Mouse (Mus musculus) CH12.LX (cell line): Measurements from ENCODE around the gene C5ar1. TPM values are rescaled to one million over a fixed set of nuclear protein-coding genes. Genes with fewer than 3 reads are reported as not detected.
"Not testable (repeated sequence)": the region's sequence is repeated elsewhere in the genome, so short reads cannot be mapped to it uniquely, and the experiment has no call there.

Source experiments
- DNase-seq: peaks from one replicate; pipeline ENCODE4 v3.0.0-alpha.2; 2013; ENCODE audit errors: extremely low read depth
- H3K27ac ChIP-seq: 2 replicates; pipeline ENCODE4 v1.5.1; 2012; ENCODE audit warnings: low read depth, mild to moderate bottlenecking, control low read depth, moderate library complexity; ENCODE audit not compliant: insufficient read depth
- H3K27me3 ChIP-seq: replicated peaks from 2 replicates; pipeline ENCODE3; 2012; ENCODE audit warnings: inconsistent platforms
- H3K36me3 ChIP-seq, 2 experiments: replicated peaks in 1 of 2; 2 replicates each; pipeline versions ENCODE3 to v1.6.1; 2012; ENCODE audit warnings: inconsistent platforms in 1 of 2, low read length in 1 of 2, mild to moderate bottlenecking in 1 of 2, mixed read lengths in 1 of 2, moderate library complexity in 1 of 2; ENCODE audit not compliant: control insufficient read depth in 1 of 2, insufficient read depth in 1 of 2
- H3K4me1 ChIP-seq, 2 experiments: 2 replicates each; pipeline ENCODE4 v1.6.1; 2012; ENCODE audit warnings: inconsistent platforms in 1 of 2, moderate library complexity in 1 of 2; ENCODE audit not compliant: insufficient read depth in 2 of 2, control insufficient read depth in 1 of 2
- H3K4me2 ChIP-seq: 2 replicates; pipeline ENCODE4 v1.6.1; 2012; ENCODE audit warnings: low read depth, mild to moderate bottlenecking, control low read depth; ENCODE audit not compliant: poor library complexity, insufficient read depth, severe bottlenecking
- H3K4me3 ChIP-seq, 3 experiments: fragments of 150-350 bp in 1 of 3; sonication (generic) in 1 of 3; replicated peaks in 1 of 3; 2 replicates each; pipeline versions ENCODE3 to v1.5.1; 2011 to 2012; ENCODE audit warnings: low read depth in 2 of 3, low read length in 2 of 3, mild to moderate bottlenecking in 2 of 3, moderate library complexity in 2 of 3, control low read depth in 1 of 3, improper control_type of control experiment in 1 of 3, inconsistent platforms in 1 of 3, mixed read lengths in 1 of 3; ENCODE audit not compliant: poor library complexity in 1 of 3
- H3K79me2 ChIP-seq: replicated peaks from 2 replicates; pipeline ENCODE4 v1.6.1; 2012; ENCODE audit warnings: mild to moderate bottlenecking, moderate library complexity; ENCODE audit not compliant: control insufficient read depth, poor library complexity, insufficient read depth, severe bottlenecking; ENCODE audit errors: extremely low read depth
- H3K9ac ChIP-seq: 2 replicates; pipeline ENCODE4 v1.6.1; 2012; ENCODE audit warnings: low read depth, mild to moderate bottlenecking, control low read depth, moderate library complexity; ENCODE audit not compliant: insufficient read depth
- H3K9me3 ChIP-seq: replicated peaks from 2 replicates; pipeline ENCODE3; 2012; ENCODE audit warnings: low read length, inconsistent platforms, mixed read lengths
- BHLHE40 ChIP-seq: IDR thresholded peaks from 2 replicates; pipeline ENCODE4 v1.6.1; 2011; ENCODE audit warnings: mild to moderate bottlenecking, low read depth, low read length, improper control_type of control experiment
- CHD2 ChIP-seq: IDR thresholded peaks from 2 replicates; pipeline ENCODE4 v1.6.1; 2011; ENCODE audit warnings: low read length, improper control_type of control experiment
- CTCF ChIP-seq, 2 experiments: IDR thresholded peaks in 1 of 2; conservative IDR thresholded peaks in 1 of 2; 2 replicates each; pipeline ENCODE4 v1.5.1; 2011 to 2012; ENCODE audit warnings: low read depth in 2 of 2, low read length in 2 of 2, improper control_type of control experiment in 1 of 2, inconsistent platforms in 1 of 2, mild to moderate bottlenecking in 1 of 2, moderate library complexity in 1 of 2
- ELF1 ChIP-seq: IDR thresholded peaks from 2 replicates; pipeline ENCODE4 v1.6.1; 2014; ENCODE audit warnings: low read depth, mild to moderate bottlenecking, inconsistent platforms, low read length, improper control_type of control experiment
- EP300 ChIP-seq: IDR thresholded peaks from 2 replicates; pipeline ENCODE4 v1.6.1; 2011; ENCODE audit warnings: low read length, improper control_type of control experiment
- ETS1 ChIP-seq: conservative IDR thresholded peaks from 2 replicates; pipeline ENCODE4 v1.6.1; 2012; ENCODE audit warnings: low read depth, mild to moderate bottlenecking, inconsistent platforms, low read length, improper control_type of control experiment, moderate library complexity
- HCFC1 ChIP-seq: IDR thresholded peaks from 2 replicates; pipeline ENCODE4 v1.6.1; 2012; ENCODE audit warnings: low read depth, mild to moderate bottlenecking, inconsistent platforms, low read length, improper control_type of control experiment
- IRF4 ChIP-seq: IDR thresholded peaks from 2 replicates; pipeline ENCODE4 v1.6.1; 2014; ENCODE audit warnings: low read depth, mild to moderate bottlenecking, inconsistent platforms, low read length, improper control_type of control experiment
- JUND ChIP-seq: conservative IDR thresholded peaks from 2 replicates; pipeline ENCODE4 v1.6.1; 2011; ENCODE audit warnings: low read depth, low read length, improper control_type of control experiment
- KAT2A ChIP-seq: IDR thresholded peaks from 2 replicates; pipeline ENCODE4 v1.6.1; 2012; ENCODE audit warnings: low read length, improper control_type of control experiment, inconsistent platforms; ENCODE audit not compliant: insufficient replicate concordance
- MAFK ChIP-seq: IDR thresholded peaks from 2 replicates; pipeline ENCODE4 v1.6.1; 2011; ENCODE audit warnings: low read length, improper control_type of control experiment; ENCODE audit not compliant: insufficient replicate concordance
- MEF2A ChIP-seq: IDR thresholded peaks from 2 replicates; pipeline ENCODE4 v1.6.1; 2014; ENCODE audit warnings: low read depth, mild to moderate bottlenecking, inconsistent platforms, low read length, improper control_type of control experiment, borderline replicate concordance
- NRF1 ChIP-seq: IDR thresholded peaks from 2 replicates; pipeline ENCODE4 v1.6.1; 2014; ENCODE audit warnings: low read depth, mild to moderate bottlenecking, inconsistent platforms, low read length, improper control_type of control experiment, moderate library complexity
- POLR2A ChIP-seq: IDR thresholded peaks from 2 replicates; pipeline ENCODE4 v1.6.1; 2011; ENCODE audit warnings: low read depth, mild to moderate bottlenecking, improper control_type of control experiment, low read length
- RAD21 ChIP-seq: IDR thresholded peaks from 2 replicates; pipeline ENCODE4 v1.6.1; 2011; ENCODE audit warnings: low read depth, mild to moderate bottlenecking, low read length, improper control_type of control experiment, moderate library complexity
- SMC3 ChIP-seq: IDR thresholded peaks from 2 replicates; pipeline ENCODE4 v1.6.1; 2011; ENCODE audit warnings: low read depth, low read length, improper control_type of control experiment
- TBP ChIP-seq: conservative IDR thresholded peaks from 2 replicates; pipeline ENCODE4 v1.6.1; 2011; ENCODE audit warnings: low read depth, low read length, improper control_type of control experiment
- TCF12 ChIP-seq: IDR thresholded peaks from 2 replicates; pipeline ENCODE4 v1.6.1; 2014; ENCODE audit warnings: low read depth, mild to moderate bottlenecking, inconsistent platforms, low read length, improper control_type of control experiment
- UBTF ChIP-seq: IDR thresholded peaks from 2 replicates; pipeline ENCODE4 v1.6.1; 2012; ENCODE audit warnings: low read depth, mild to moderate bottlenecking, inconsistent platforms, low read length, improper control_type of control experiment, moderate library complexity
- ZKSCAN1 ChIP-seq: IDR thresholded peaks from 2 replicates; pipeline ENCODE4 v1.6.1; 2012; ENCODE audit warnings: low read depth, inconsistent platforms, low read length, improper control_type of control experiment, borderline replicate concordance
- dilution Hi-C: fragments of 300-500 bp; cut with MboI; formaldehyde crosslinking; loops from 2 replicates; pipeline ENCODE4 v1.14.3; 2020; ENCODE audit warnings: low sequenced_read_pairs; ENCODE audit not compliant: extremely low pct_unique_long_range_greater_than_20kb, extremely low pct_ligation_motif_present
- in situ Hi-C: fragments of 300-500 bp; cut with MboI; formaldehyde crosslinking; loops from 3 replicates; pipeline ENCODE4 v1.14.3; 2019; ENCODE audit warnings: low sequenced_read_pairs, low pct_ligation_motif_present, low pct_unique_long_range_greater_than_20kb, mixed read lengths
- polyA plus RNA-seq: library from polyadenylated mRNA; unstranded; fragments of >175 nt; gene quantifications from 2 replicates; pipeline ENCODE4 v1.2.1, GENCODE M21; 2012; ENCODE audit warnings: low read depth; ENCODE audit not compliant: insufficient read length
- total RNA-seq, 2 experiments: library from RNA; depleted of rRNA; stranded (reverse); fragments of 300-350 nt in 1 of 2; fragments of >200 nt in 1 of 2; gene quantifications; 2 replicates each; pipeline ENCODE4 v1.2.3; 2012 to 2014

The C5ar1 gene
- total and polyA plus RNA-seq, 3 experiments: not detected

DNA sequence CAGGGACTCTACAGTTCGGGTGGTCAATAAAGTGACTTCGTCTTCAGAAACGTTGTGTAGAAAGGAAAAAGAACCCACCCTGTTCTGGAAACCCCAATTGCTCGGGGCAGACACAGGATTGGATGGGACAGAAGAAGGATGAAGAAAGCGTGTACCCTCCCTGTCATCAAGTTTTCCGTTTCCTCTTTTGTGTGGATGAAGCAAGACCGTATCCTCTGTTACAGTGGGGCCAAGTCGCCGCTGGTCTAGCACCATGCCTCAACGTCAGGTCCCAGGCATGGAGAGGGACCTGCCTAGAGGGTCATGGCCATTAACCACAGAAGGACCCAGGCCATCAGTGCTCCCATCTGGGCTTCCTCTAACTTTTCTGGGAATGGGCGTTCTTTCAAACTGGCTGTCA is 1.5 kb downstream of the C5ar1 start:
- dilution Hi-C loops (no loop called here), in situ Hi-C loops (loop anchor here (10.0 to 25.0 kb wide), 2 partner anchors 63 to 196 kb away; partner anchors contain the start of gene Zfp541)
- Histone ChIP-seq H3K27me3 (no peaks in the 10 kb centered on the region), H3K9ac (no peak overlapping the region), H3K4me3 (no peak overlapping the region), H3K27ac (no peak overlapping the region), H3K4me1 (peaks cover 3 to 21% of the 10 kb centered on the region in 2 experiments; a peak in 3 of 4 replicates), H3K9me3 (no peaks in the 10 kb centered on the region), H3K4me2 (no peak overlapping the region), H3K79me2 (no peaks in the 10 kb centered on the region), H3K36me3 (no peaks in the 10 kb centered on the region)
- no peak for TF ChIP-seq RAD21
- no peak for TF ChIP-seq EP300
- no peak for TF ChIP-seq ZKSCAN1
- no peak for TF ChIP-seq ELF1
- no peak for TF ChIP-seq JUND
- TF ChIP-seq MEF2A: no peak
- DNase-seq: peak; percentile 43

DNA sequence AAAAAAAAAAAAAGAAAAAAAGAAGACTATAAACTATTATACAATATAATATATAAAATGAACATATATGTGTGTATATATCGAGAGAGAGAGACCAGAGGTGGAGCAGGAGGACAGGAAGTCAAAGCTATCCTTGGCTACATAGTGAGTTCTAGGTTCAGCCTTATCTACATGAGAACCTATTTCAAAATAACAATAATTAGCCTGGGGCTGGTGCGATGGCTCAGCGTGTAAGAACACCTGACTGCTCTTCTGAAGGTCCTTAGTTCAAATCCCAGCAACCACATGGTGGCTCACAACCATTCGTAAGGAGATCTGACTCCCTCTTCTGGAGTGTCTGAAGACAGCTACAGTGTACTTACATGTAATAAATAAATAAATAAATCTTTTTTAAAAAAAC is 3.4 kb downstream of the C5ar1 start:
- DNase-seq, H3K27ac ChIP-seq, dilution Hi-C loops: not testable (repeated sequence)

DNA sequence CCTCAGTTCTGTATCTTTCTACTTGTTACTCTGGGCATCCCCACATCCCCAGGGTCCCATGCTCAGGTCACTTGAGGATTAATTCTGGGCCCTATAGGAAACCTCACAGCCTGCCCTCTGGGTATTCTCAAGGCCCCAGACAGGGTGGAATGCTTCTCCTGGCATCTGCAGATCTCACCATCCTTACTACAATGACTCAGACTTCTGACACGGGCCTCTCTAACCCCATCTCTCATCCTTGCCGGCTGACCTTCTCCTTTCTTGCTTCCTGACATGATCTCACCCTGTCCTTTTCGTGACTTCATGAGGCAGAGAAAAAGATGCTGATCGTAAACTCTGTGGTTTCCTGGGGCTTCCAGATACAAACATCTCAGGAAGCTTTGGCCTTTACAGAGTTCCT is 5.1 kb downstream of the C5ar1 start:
- Histone ChIP-seq H3K4me2 (no peak overlapping the region), H3K9ac (no peak overlapping the region), H3K4me3 (no peak overlapping the region), H3K4me1 (peaks cover 5 to 28% of the 10 kb centered on the region in 2 experiments), H3K9me3 (no peaks in the 10 kb centered on the region), H3K27ac (no peak overlapping the region), H3K79me2 (no peaks in the 10 kb centered on the region), H3K36me3 (no peaks in the 10 kb centered on the region), H3K27me3 (no peaks in the 10 kb centered on the region)
- DNase-seq: peak; percentile 72
- dilution Hi-C loops (no loop called here), in situ Hi-C loops (loop anchor here (10.0 to 25.0 kb wide), 2 partner anchors 59 to 192 kb away; partner anchors contain the start of gene Zfp541)
- TF ChIP-seq CHD2 (no peak), EP300 (peak; percentile 47; the same call in 1 of the 2 replicates), IRF4 (peak; percentile 29; the same call in 1 of the 2 replicates), ETS1 (peak; percentile 62), POLR2A (no peak), BHLHE40 (peak; percentile 71), ZKSCAN1 (no peak), SMC3 (no peak), NRF1 (no peak), KAT2A (0 out of 2 replicates have a peak, but pooled peaks have one; percentile 56), TCF12 (0 out of 2 replicates have a peak, but pooled peaks have one; percentile 18), HCFC1 (no peak), MAFK (0 out of 2 replicates have a peak, but pooled peaks have one; percentile 27), UBTF (no peak)

More for the DNA sequence above, 3.4 kb downstream of the C5ar1 start:
- TF ChIP-seq TBP (0 out of 2 replicates have a peak, but pooled peaks have one; percentile 84), CTCF (conservative IDR thresholded peaks at IDR 0.05 in 1 of 2, IDR thresholded peaks at IDR 0.05 in 1 of 2; ENCODE audit: low read depth in 2 of 2, low read length in 2 of 2) (peak in 1 of 2 experiments; percentile 15; a peak in 1 of 4 replicates)
- not testable (repeated sequence) for H3K9me3 ChIP-seq, H3K4me3 ChIP-seq, H3K4me2 ChIP-seq, H3K9ac ChIP-seq, H3K36me3 ChIP-seq, H3K79me2 ChIP-seq, H3K27me3 ChIP-seq
- H3K4me1 ChIP-seq: peaks cover under 1 to 23% of the 10 kb centered on the region in 2 experiments
- in situ Hi-C loops: loop anchor here (10.0 to 25.0 kb wide), 2 partner anchors 61 to 194 kb away; partner anchors contain the start of gene Zfp541
